Mouse (Mus musculus) limb, embryonic 12.5 days (tissue): ENCODE measurements around the gene Tpm1. TPM values are rescaled to one million over a fixed set of nuclear protein-coding genes. Genes with fewer than 3 reads are reported as not detected.

Experiments used
- ATAC-seq: fragments of 200-750 bp; cut with Nextera tagmentation; 2 replicates; pipeline ENCODE4 v1.8.0; 2017; ENCODE audit warnings: low read depth, moderate TSS enrichment; ENCODE audit not compliant: insufficient number of reproducible peaks, insufficient read depth, low FRiP score, low TSS enrichment
- H3K27ac ChIP-seq: fragments of 300-500 bp; sonication (generic); 2 replicates; pipeline ENCODE4 v1.5.1; 2016; ENCODE audit warnings: mild to moderate bottlenecking, moderate library complexity
- H3K27me3 ChIP-seq: fragments of 300-500 bp; sonication (generic); 2 replicates; pipeline ENCODE4 v1.6.1; 2016; ENCODE audit warnings: mild to moderate bottlenecking, moderate library complexity
- H3K36me3 ChIP-seq: fragments of 300-500 bp; sonication (generic); 2 replicates; pipeline ENCODE4 v1.6.1; 2016; ENCODE audit warnings: mild to moderate bottlenecking, moderate library complexity
- H3K4me1 ChIP-seq: fragments of 300-500 bp; sonication (generic); replicated peaks from 2 replicates; pipeline ENCODE4 v1.6.1; 2016
- H3K4me2 ChIP-seq: fragments of 300-500 bp; sonication (generic); 2 replicates; pipeline ENCODE4 v1.6.1; 2016; ENCODE audit warnings: mild to moderate bottlenecking, moderate library complexity
- H3K4me3 ChIP-seq: fragments of 300-500 bp; sonication (generic); replicated peaks from 2 replicates; pipeline ENCODE4 v1.5.1; 2016; ENCODE audit warnings: mild to moderate bottlenecking
- H3K9ac ChIP-seq: fragments of 300-500 bp; sonication (generic); replicated peaks from 2 replicates; pipeline ENCODE4 v1.6.1; 2016; ENCODE audit warnings: mild to moderate bottlenecking, moderate library complexity
- H3K9me3 ChIP-seq: fragments of 300-500 bp; sonication (generic); 2 replicates; pipeline ENCODE4 v1.6.1; 2016; ENCODE audit warnings: mild to moderate bottlenecking, moderate library complexity
- WGBS: fragments of 180-500 bp; shearing (Covaris S2); methylation state at CpG from one replicate; pipeline ENCODE4 v1.1.7; 2016; 5-methylcytosine and 5-hydroxymethylcytosine counted together
- polyA plus RNA-seq: library from polyadenylated mRNA; unstranded; fragments of >200 nt; fragmentation: Nextera tagmentation; extraction: Ambion mirVana; gene quantifications from 2 replicates; pipeline ENCODE4 v1.2.1, GENCODE M21; 2016

Tpm1 gene
- polyA plus RNA-seq, 1 experiment from 2014 or later = 555 TPM

- H3K4me3 ChIP-seq = peak overlapping the region; percentile 67
- peak overlapping the region; percentile 87 for H3K9ac ChIP-seq
- H3K27me3 ChIP-seq = peaks cover 49% of the 10 kb centered on the region
- WGBS = 7% methylated on average over 15 of the region's 15 CpGs
- H3K4me2 ChIP-seq = peak overlapping the region; percentile 84
- no peaks in the 10 kb centered on the region for H3K9me3 ChIP-seq
- peaks cover 56% of the 10 kb centered on the region for H3K4me1 ChIP-seq
- ATAC-seq = no peak
- no peaks in the 10 kb centered on the region for H3K36me3 ChIP-seq
- H3K27ac ChIP-seq = peak overlapping the region; percentile 74
Measured at GRCm38 (mm10) chr9:67046881-67047605, 2.2 kb downstream of the Tpm1 start.

- Histone ChIP-seq H3K36me3 (no peaks in the 10 kb centered on the region), H3K9ac (no peak overlapping the region), H3K27me3 (peaks cover 42% of the 10 kb centered on the region), H3K9me3 (no peaks in the 10 kb centered on the region), H3K4me2 (peak overlapping the region; percentile 84), H3K4me1 (peaks cover 65% of the 10 kb centered on the region), H3K4me3 (peak overlapping the region; percentile 67), H3K27ac (peak overlapping the region; percentile 35; the same call in 1 of the 2 replicates)
- WGBS = 20% methylated on average over 5 of the region's 5 CpGs
- ATAC-seq = no peak
Measured at GRCm38 (mm10) chr9:67045966-67046602, 3.1 kb downstream of the Tpm1 start.

- Histone ChIP-seq H3K9me3 (no peaks in the 10 kb centered on the region), H3K27ac (peak overlapping the region; percentile 53; the same call in 1 of the 2 replicates), H3K36me3 (no peaks in the 10 kb centered on the region), H3K9ac (peak overlapping the region; percentile 12; the same call in 1 of the 2 replicates), H3K4me2 (peak overlapping the region; percentile 84), H3K27me3 (peaks cover 34% of the 10 kb centered on the region), H3K4me3 (peak overlapping the region; percentile 9; the same call in 1 of the 2 replicates), H3K4me1 (peaks cover 73% of the 10 kb centered on the region)
- WGBS = 35% methylated on average over 4 of the region's 4 CpGs
- no peak for ATAC-seq
Measured at GRCm38 (mm10) chr9:67045306-67045675, 3.9 kb downstream of the Tpm1 start.

- Histone ChIP-seq H3K9ac (peak overlapping the region; percentile 12; the same call in 1 of the 2 replicates), H3K9me3 (no peaks in the 10 kb centered on the region), H3K4me3 (peak overlapping the region; percentile 9; the same call in 1 of the 2 replicates), H3K4me1 (peaks cover 76% of the 10 kb centered on the region), H3K36me3 (no peaks in the 10 kb centered on the region), H3K27me3 (peaks cover 30% of the 10 kb centered on the region), H3K4me2 (peak overlapping the region; percentile 84), H3K27ac (peak overlapping the region; percentile 53; the same call in 1 of the 2 replicates)
- no peak for ATAC-seq
- 19% methylated on average over 9 of the region's 9 CpGs for WGBS
Measured at GRCm38 (mm10) chr9:67044551-67045305, 4.5 kb downstream of the Tpm1 start.

DNA sequence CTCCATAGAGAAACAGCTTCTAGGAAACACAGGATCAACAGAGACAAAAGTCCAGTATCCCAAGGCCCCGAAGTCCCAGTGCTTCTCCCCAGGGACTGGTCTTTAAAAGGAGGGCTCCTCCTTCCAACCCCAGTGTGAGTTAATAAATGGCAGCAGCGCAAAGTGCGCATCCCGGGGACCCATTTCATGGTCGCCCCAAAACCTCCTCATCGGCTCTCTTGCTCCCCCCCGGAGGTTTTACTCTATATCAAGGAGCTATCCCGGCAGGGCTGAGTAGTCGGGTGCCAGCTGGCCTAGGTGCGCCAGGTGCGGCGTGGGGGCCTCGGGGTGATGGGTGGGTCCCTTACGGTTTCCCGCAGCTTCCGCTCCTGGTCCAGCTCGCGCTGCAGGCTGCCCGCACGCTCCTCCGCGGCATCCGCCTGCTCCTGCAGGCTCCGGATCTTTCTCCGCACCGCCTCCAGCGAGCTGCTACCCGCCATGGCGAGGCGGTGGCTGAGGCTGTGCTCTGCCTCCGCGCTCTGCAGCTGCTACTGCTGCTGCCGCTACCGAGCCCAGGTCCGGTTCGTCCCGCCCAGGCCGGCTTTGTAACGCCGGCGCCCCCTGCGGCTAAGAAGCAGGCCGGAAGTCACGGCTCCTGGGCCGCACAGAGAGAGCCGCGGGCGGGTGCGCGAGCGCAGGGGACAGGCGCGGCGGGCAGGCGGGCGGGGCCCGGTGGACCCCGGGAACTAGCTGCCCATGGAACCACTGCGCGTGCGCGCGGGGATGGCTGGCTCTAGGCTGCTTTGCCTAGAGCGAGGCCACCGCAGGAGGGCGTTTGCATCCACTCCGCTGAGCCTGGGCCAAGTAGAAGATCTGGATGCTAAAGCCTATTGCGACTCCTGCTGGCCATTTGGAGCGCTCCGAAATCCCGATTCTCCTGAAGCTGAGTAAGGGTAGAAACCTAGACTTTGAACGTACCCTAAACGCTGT, 5.7 kb downstream of the Tpm1 start:
- peak overlapping the region; percentile 87 for H3K9ac ChIP-seq
- peak overlapping the region; percentile 84 for H3K4me2 ChIP-seq
- H3K4me1 ChIP-seq = peaks cover 80% of the 10 kb centered on the region
- WGBS = under 1% methylated on average over 73 of the region's 73 CpGs
- peak overlapping the region; percentile 81 for H3K4me3 ChIP-seq
- peak; percentile 89 for ATAC-seq
- peak overlapping the region; percentile 95 for H3K27ac ChIP-seq
- peaks cover 7% of the 10 kb centered on the region; the same call in 1 of the 2 replicates for H3K36me3 ChIP-seq
- peaks cover 19% of the 10 kb centered on the region for H3K27me3 ChIP-seq
- H3K9me3 ChIP-seq = no peaks in the 10 kb centered on the region

DNA sequence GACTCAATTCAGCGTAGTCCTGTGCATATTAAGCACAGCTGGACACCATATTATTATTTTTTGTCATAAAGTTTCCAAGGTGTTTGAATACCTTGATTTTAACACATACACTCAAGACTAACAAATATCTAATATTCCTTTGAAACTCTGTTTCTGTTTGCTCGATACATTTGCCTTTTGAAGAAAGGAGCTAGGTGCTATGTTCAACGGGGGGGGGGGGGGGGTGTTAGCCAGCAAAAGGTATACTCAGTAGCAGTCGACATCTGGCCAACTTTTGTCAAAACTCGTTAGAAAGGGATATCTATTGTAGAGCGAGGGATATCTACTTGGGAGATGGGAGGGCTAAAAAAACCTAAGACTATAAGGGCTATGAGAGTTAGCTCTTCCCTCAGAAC, 6.4 kb downstream of the Tpm1 start:
- Histone ChIP-seq H3K4me3 (peak overlapping the region; percentile 81), H3K36me3 (peaks cover 9% of the 10 kb centered on the region), H3K9ac (peak overlapping the region; percentile 87), H3K27ac (peak overlapping the region; percentile 95), H3K4me1 (peaks cover 81% of the 10 kb centered on the region), H3K27me3 (peaks cover 12% of the 10 kb centered on the region), H3K9me3 (no peaks in the 10 kb centered on the region), H3K4me2 (peak overlapping the region; percentile 84)
- no peak for ATAC-seq
- 20% methylated on average over 6 of the region's 6 CpGs for WGBS

GRCm38 (mm10) chr9:67041840-67042812, 7.1 kb downstream of the Tpm1 start:
- peak overlapping the region; percentile 81 for H3K4me3 ChIP-seq
- peaks cover 80% of the 10 kb centered on the region for H3K4me1 ChIP-seq
- H3K27ac ChIP-seq = peak overlapping the region; percentile 46; the same call in 1 of the 2 replicates
- 29% methylated on average over 14 of the region's 14 CpGs for WGBS
- H3K9ac ChIP-seq = 0 out of 2 replicates have a peak overlapping the region, but pooled peaks have one; percentile 32
- no peaks in the 10 kb centered on the region for H3K9me3 ChIP-seq
- no peak for ATAC-seq
- H3K27me3 ChIP-seq = peaks cover 5% of the 10 kb centered on the region
- peaks cover 16% of the 10 kb centered on the region for H3K36me3 ChIP-seq
- H3K4me2 ChIP-seq = peak overlapping the region; percentile 84

- no peaks in the 10 kb centered on the region for H3K27me3 ChIP-seq
- H3K4me2 ChIP-seq = peak overlapping the region; percentile 84
- H3K36me3 ChIP-seq = peaks cover 20% of the 10 kb centered on the region
- H3K4me1 ChIP-seq = peaks cover 75% of the 10 kb centered on the region
- no peaks in the 10 kb centered on the region for H3K9me3 ChIP-seq
- peak overlapping the region; percentile 81 for H3K4me3 ChIP-seq
- 39% methylated on average over 4 of the region's 4 CpGs for WGBS
- no peak overlapping the region for H3K9ac ChIP-seq
- peak overlapping the region; percentile 46 for H3K27ac ChIP-seq
- no peak for ATAC-seq
Measured at GRCm38 (mm10) chr9:67040963-67041839, 8.0 kb downstream of the Tpm1 start.

DNA sequence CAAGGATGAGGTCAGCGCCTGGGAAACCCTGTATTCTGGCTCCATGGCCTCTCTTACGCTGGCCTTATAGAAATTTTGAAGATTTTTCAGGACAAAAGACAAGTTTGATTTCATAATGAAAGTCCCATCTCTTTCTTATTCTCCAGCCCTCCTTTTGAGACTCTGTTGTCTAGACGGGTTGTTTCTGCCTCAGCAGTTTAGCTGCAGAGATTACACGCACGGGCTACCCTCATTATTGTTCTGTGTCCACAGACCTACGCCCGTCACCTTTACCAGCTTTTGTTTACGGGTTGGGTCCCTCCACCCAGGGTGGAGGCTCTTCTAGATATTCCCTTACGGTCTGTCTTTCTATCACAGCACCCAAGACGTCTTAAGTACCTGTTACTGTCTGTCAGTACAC, 9.3 kb downstream of the Tpm1 start:
- H3K9ac ChIP-seq = no peak overlapping the region
- H3K4me3 ChIP-seq = no peak overlapping the region
- H3K9me3 ChIP-seq = peaks cover 5% of the 10 kb centered on the region
- ATAC-seq = no peak
- H3K27ac ChIP-seq = no peak overlapping the region
- peaks cover 34% of the 10 kb centered on the region for H3K36me3 ChIP-seq
- WGBS = 80% methylated on average over 10 of the region's 10 CpGs
- H3K4me2 ChIP-seq = peak overlapping the region; percentile 84; the same call in 1 of the 2 replicates
- peaks cover 69% of the 10 kb centered on the region for H3K4me1 ChIP-seq
- no peaks in the 10 kb centered on the region for H3K27me3 ChIP-seq
